Mouse (Mus musculus) heart, adult 2 months (tissue): Measurements from ENCODE around the gene Gtf2a1. TPM values are rescaled to one million over a fixed set of nuclear protein-coding genes. Genes with fewer than 3 reads are reported as not detected.

Experiments used
- DNase-seq, 2 experiments: peaks; one replicate each; pipeline ENCODE4 v3.0.0; 2021
- H3K27ac ChIP-seq: fragments of 200-600 bp; 2 replicates; pipeline ENCODE4 v1.8.1; 2022
- H3K27me3 ChIP-seq: fragments of 200-500 bp; 2 replicates; pipeline ENCODE4 v1.6.1; 2012; ENCODE audit warnings: mild to moderate bottlenecking, low read length, inconsistent platforms, mixed read lengths; ENCODE audit not compliant: control insufficient read depth, insufficient read depth
- H3K36me3 ChIP-seq: fragments of 200-500 bp; 2 replicates; pipeline ENCODE4 v1.6.1; 2012; ENCODE audit warnings: low read length, inconsistent platforms; ENCODE audit not compliant: control insufficient read depth, insufficient read depth
- H3K4me1 ChIP-seq: fragments of 200-500 bp; 2 replicates; pipeline ENCODE4 v1.6.1; 2011; ENCODE audit warnings: low read length; ENCODE audit not compliant: control insufficient read depth, insufficient read depth
- H3K4me3 ChIP-seq: fragments of 200-600 bp; 2 replicates; pipeline ENCODE4 v1.8.1; 2022
- H3K79me2 ChIP-seq: fragments of 200-500 bp; replicated peaks from 2 replicates; pipeline ENCODE4 v1.6.1; 2012; ENCODE audit warnings: mild to moderate bottlenecking, inconsistent platforms, low read length, moderate library complexity, mixed read lengths; ENCODE audit not compliant: control insufficient read depth, insufficient read depth
- H3K9ac ChIP-seq: fragments of 200-500 bp; 2 replicates; pipeline ENCODE4 v1.6.1; 2012; ENCODE audit warnings: low read depth, mild to moderate bottlenecking, control low read depth, inconsistent platforms, low read length, mixed read lengths
- CTCF ChIP-seq: fragments of 200-600 bp; IDR thresholded peaks from 2 replicates; pipeline ENCODE4 v1.8.1; 2022; ENCODE audit warnings: antibody characterized with exemption, mild to moderate bottlenecking, moderate library complexity
- EP300 ChIP-seq: fragments of 200-500 bp; IDR thresholded peaks from 2 replicates; pipeline ENCODE4 v1.6.1; 2011; ENCODE audit warnings: low read depth, low read length, control low read depth; ENCODE audit not compliant: insufficient read depth
- POLR2A ChIP-seq: fragments of 200-500 bp; IDR thresholded peaks from 2 replicates; pipeline ENCODE4 v1.6.1; 2011; ENCODE audit warnings: mild to moderate bottlenecking, low read depth, low read length, control low read depth; ENCODE audit not compliant: insufficient read depth
- WGBS: fragments of 180-500 bp; shearing (Covaris S2); methylation state at CpG from one replicate; pipeline ENCODE4 v1.1.7; 2018; 5-methylcytosine and 5-hydroxymethylcytosine counted together
- intact Hi-C: fragments of 180-260 bp; cut with DNase I; formaldehyde crosslinking; loops from one replicate; pipeline ENCODE4 v1.15.1; 2025
- polyA plus RNA-seq: library from polyadenylated mRNA; depleted of rRNA; stranded (reverse); fragments of >200 nt; gene quantifications from 2 replicates; pipeline ENCODE4 v1.2.3, GENCODE M21; 2012
- total RNA-seq, 2 experiments: library from RNA; stranded (reverse); gene quantifications; 2 replicates each; pipeline ENCODE4 v1.2.3; 2021

The Gtf2a1 gene
- total and polyA plus RNA-seq, 3 experiments: 9.1 to 28.3 (median 25.3) TPM

DNA sequence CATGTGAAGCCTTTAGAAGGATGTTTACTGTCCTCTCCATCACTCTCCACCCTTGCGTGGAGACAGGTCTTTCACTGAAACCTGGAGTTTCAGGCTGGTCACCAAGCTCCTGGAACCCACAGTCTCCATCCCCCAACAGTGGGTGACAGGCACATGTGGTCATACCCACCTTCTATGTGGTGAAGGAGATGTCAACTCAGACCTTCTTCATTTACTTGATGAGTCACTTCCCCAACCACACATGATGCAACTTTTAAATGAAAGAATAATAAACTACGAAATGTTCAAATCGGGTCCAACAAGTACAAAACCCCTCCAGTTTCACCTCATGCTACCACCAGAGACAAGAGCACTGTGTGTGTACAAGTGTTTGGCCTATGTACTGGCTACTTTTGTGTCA, 5.1 kb downstream of the Gtf2a1 start:
- H3K9ac ChIP-seq: no peak overlapping the region
- intact Hi-C loops: loop anchor here (5.0 kb wide), 1 partner anchor 262 kb away; the partner anchor contains the start of gene Sel1l
- TF ChIP-seq CTCF: no peak
- no peak for TF ChIP-seq EP300
- no peak for TF ChIP-seq POLR2A
- peaks cover 26% of the 10 kb centered on the region for H3K36me3 ChIP-seq
- WGBS: 81% methylated on average over 3 of the region's 3 CpGs
- no peak for DNase-seq
- H3K4me1 ChIP-seq: peaks cover 7% of the 10 kb centered on the region
- H3K27ac ChIP-seq: no peak overlapping the region
- no peaks in the 10 kb centered on the region for H3K27me3 ChIP-seq
- H3K4me3 ChIP-seq: no peak overlapping the region
- H3K79me2 ChIP-seq: no peaks in the 10 kb centered on the region

DNA sequence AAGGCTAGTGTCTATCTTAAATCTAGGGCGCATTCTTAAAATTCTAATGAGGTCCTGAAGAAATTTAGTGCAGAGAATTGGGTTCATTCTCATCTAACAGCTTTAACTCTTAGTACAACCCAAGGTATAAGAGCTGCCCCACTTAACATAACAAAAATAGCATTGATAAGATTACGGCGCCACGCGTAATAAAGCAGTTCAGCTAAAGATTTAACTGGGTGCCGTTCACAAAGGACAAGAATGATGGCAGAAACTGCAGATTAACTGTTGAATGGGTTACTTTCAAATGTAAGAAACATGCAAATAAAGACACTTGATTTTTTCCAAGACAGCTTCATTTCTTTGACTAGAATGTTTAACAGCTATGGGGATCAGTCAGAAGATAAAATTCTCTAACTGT, 6.9 kb downstream of the Gtf2a1 start:
- 60% methylated on average over 6 of the region's 6 CpGs for WGBS
- H3K4me1 ChIP-seq: peaks cover 7% of the 10 kb centered on the region
- H3K36me3 ChIP-seq: peaks cover 29% of the 10 kb centered on the region
- intact Hi-C loops: no loop called here
- no peaks in the 10 kb centered on the region for H3K27me3 ChIP-seq
- no peak overlapping the region for H3K27ac ChIP-seq
- DNase-seq: no peak
- H3K4me3 ChIP-seq: no peak overlapping the region
- no peak for TF ChIP-seq CTCF
- no peak for TF ChIP-seq POLR2A
- no peak for TF ChIP-seq EP300
- no peak overlapping the region for H3K9ac ChIP-seq
- no peaks in the 10 kb centered on the region for H3K79me2 ChIP-seq

GRCm38 (mm10) chr12:91582362-91583002, 7.8 kb downstream of the Gtf2a1 start:
- Histone ChIP-seq H3K9ac (no peak overlapping the region), H3K4me1 (peaks cover 7% of the 10 kb centered on the region), H3K27ac (no peak overlapping the region), H3K4me3 (no peak overlapping the region), H3K36me3 (peaks cover 26% of the 10 kb centered on the region), H3K79me2 (no peaks in the 10 kb centered on the region), H3K27me3 (no peaks in the 10 kb centered on the region)
- DNase-seq: no peak
- 73% methylated on average over 6 of the region's 6 CpGs for WGBS
- TF ChIP-seq EP300: no peak
- TF ChIP-seq CTCF: no peak
- TF ChIP-seq POLR2A: no peak
- intact Hi-C loops: no loop called here

DNA sequence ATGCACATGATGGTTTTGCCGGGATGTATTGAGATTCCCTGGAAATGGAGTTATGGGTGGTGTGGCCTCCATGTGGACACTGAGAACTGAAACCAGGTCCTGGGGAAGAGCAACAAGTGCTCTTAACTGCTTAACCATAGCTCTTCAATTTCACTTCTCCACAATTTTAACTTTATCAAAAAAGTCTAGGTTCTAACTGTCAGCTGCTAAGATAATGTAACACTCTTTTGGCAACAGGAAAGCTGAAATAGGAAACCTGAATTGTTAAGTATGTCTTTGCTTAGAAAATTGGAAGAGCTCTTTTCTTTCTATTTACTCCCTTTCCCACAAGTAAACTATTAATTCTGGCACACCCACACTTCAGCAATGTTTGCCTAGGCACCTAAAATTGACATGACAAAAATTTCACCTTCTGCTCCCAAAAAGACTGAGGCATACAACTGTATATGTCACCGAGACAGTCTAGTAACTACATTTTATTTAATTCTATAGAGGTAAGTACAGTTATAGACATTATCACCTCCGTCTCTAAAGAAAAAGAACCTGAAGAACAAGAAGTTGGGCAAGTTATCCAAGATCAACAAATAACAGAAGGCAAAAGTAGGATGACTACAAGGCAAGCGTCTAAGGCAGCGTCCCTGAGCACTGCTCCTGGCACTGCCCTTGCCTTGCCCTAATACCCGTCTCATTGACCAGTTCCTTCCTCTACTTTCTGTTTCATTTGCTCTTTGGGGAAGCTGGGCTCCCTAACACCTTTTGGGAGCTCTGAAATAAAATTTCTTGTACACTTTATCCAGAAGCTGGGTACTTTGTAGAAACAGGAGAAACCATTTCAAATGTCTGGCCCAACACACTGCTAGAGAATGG, 8.8 kb downstream of the Gtf2a1 start:
- no peaks in the 10 kb centered on the region for H3K79me2 ChIP-seq

DNA sequence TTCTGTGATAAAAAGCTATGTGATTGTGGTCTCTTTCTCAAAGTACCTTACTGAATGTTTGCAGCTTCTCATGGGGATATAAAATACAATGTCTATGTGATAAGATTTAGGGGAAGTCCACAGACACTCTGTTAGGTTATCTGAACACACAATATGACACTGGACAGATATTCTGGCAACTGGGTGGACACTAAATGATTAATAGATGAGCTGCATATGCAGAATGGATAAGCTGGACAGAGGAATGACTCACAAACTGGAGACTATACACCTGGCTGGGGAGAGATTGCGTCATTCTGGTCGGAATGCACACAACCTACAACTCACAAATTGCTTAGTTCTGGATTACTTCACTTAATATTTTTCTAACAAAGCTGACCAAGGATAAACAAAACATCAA, 10.6 kb downstream of the Gtf2a1 start:
- no peak overlapping the region for H3K4me3 ChIP-seq
- no peak for DNase-seq
- H3K9ac ChIP-seq: no peak overlapping the region
- no peak overlapping the region for H3K27ac ChIP-seq
- no peaks in the 10 kb centered on the region for H3K79me2 ChIP-seq
- peaks cover 21% of the 10 kb centered on the region for H3K36me3 ChIP-seq
- H3K27me3 ChIP-seq: no peaks in the 10 kb centered on the region
- intact Hi-C loops: no loop called here
- WGBS: 96% methylated on average over 2 of the region's 2 CpGs
- no peak for TF ChIP-seq EP300
- no peak for TF ChIP-seq CTCF
- no peak for TF ChIP-seq POLR2A
- H3K4me1 ChIP-seq: peaks cover 7% of the 10 kb centered on the region

More for the DNA sequence above, 8.8 kb downstream of the Gtf2a1 start:
- no peak for DNase-seq
- TF ChIP-seq POLR2A: no peak
- no peak for TF ChIP-seq EP300
- no peak for TF ChIP-seq CTCF
- intact Hi-C loops: no loop called here
- Histone ChIP-seq H3K27me3 (no peaks in the 10 kb centered on the region), H3K27ac (no peak overlapping the region), H3K9ac (no peak overlapping the region), H3K4me1 (peaks cover 7% of the 10 kb centered on the region), H3K36me3 (peaks cover 21% of the 10 kb centered on the region), H3K4me3 (no peak overlapping the region)
- WGBS: 72% methylated on average over 6 of the region's 6 CpGs

- no peak for DNase-seq
- Histone ChIP-seq H3K27ac (no peak overlapping the region), H3K79me2 (no peaks in the 10 kb centered on the region), H3K36me3 (no peaks in the 10 kb centered on the region; the same call in 1 of the 2 replicates), H3K9ac (no peak overlapping the region), H3K4me1 (no peaks in the 10 kb centered on the region), H3K4me3 (no peak overlapping the region), H3K27me3 (no peaks in the 10 kb centered on the region)
- TF ChIP-seq POLR2A (no peak), EP300 (no peak), CTCF (no peak)
- WGBS: 88% methylated on average over 2 of the region's 2 CpGs
- intact Hi-C loops: no loop called here
Observed at GRCm38 (mm10) chr12:91571708-91572107, 18.6 kb downstream of the Gtf2a1 start.
